Mouse (Mus musculus) heart, embryonic 13.5 days (tissue): ENCODE measurements around the gene Marveld1. TPM values are rescaled to one million over a fixed set of nuclear protein-coding genes. Genes with fewer than 3 reads are reported as not detected.
A peak's percentile ranks its signal among the peaks of the same experiment; 100 is the strongest.

Source experiments
- ATAC-seq: fragments of 200-750 bp; cut with Nextera tagmentation; 2 replicates; pipeline ENCODE4 v1.8.0; 2017; ENCODE audit warnings: moderate TSS enrichment; ENCODE audit not compliant: insufficient number of reproducible peaks, low FRiP score, low TSS enrichment; ENCODE audit errors: extremely low read depth
- H3K27ac ChIP-seq: fragments of 300-500 bp; sonication (generic); replicated peaks from 2 replicates; pipeline ENCODE4 v1.5.1; 2015; ENCODE audit warnings: moderate library complexity, mild to moderate bottlenecking, inconsistent platforms
- H3K27me3 ChIP-seq: fragments of 300-500 bp; sonication (generic); replicated peaks from 2 replicates; pipeline ENCODE4 v1.6.1; 2015; ENCODE audit warnings: mild to moderate bottlenecking, inconsistent platforms
- H3K36me3 ChIP-seq: fragments of 300-500 bp; sonication (generic); 2 replicates; pipeline ENCODE4 v1.6.1; 2015; ENCODE audit warnings: mild to moderate bottlenecking, inconsistent platforms
- H3K4me1 ChIP-seq: fragments of 300-500 bp; sonication (generic); 2 replicates; pipeline ENCODE4 v1.6.1; 2015; ENCODE audit warnings: inconsistent platforms
- H3K4me2 ChIP-seq: fragments of 300-500 bp; sonication (generic); 2 replicates; pipeline ENCODE4 v1.6.1; 2015; ENCODE audit warnings: inconsistent platforms, mild to moderate bottlenecking, moderate library complexity
- H3K4me3 ChIP-seq: fragments of 300-500 bp; sonication (generic); 2 replicates; pipeline ENCODE4 v1.5.1; 2015; ENCODE audit warnings: moderate library complexity, mild to moderate bottlenecking, inconsistent platforms
- H3K9ac ChIP-seq: fragments of 300-500 bp; sonication (generic); 2 replicates; pipeline ENCODE4 v1.6.1; 2015; ENCODE audit warnings: inconsistent platforms, mild to moderate bottlenecking, moderate library complexity
- H3K9me3 ChIP-seq: fragments of 300-500 bp; sonication (generic); 2 replicates; pipeline ENCODE4 v1.6.1; 2016; ENCODE audit warnings: inconsistent platforms
- WGBS: fragments of 180-500 bp; shearing (Covaris S2); methylation state at CpG from one replicate; pipeline ENCODE4 v1.1.7; 2015; ENCODE audit warnings: mixed read lengths; 5-methylcytosine and 5-hydroxymethylcytosine counted together
- polyA plus RNA-seq: library from polyadenylated mRNA; unstranded; fragments of >200 nt; fragmentation: Nextera tagmentation; extraction: Ambion mirVana; gene quantifications from 2 replicates; pipeline ENCODE4 v1.2.1, GENCODE M21; 2015

The Marveld1 gene
- polyA plus RNA-seq, 1 experiment from 2014 or later, result 7.4 TPM

DNA sequence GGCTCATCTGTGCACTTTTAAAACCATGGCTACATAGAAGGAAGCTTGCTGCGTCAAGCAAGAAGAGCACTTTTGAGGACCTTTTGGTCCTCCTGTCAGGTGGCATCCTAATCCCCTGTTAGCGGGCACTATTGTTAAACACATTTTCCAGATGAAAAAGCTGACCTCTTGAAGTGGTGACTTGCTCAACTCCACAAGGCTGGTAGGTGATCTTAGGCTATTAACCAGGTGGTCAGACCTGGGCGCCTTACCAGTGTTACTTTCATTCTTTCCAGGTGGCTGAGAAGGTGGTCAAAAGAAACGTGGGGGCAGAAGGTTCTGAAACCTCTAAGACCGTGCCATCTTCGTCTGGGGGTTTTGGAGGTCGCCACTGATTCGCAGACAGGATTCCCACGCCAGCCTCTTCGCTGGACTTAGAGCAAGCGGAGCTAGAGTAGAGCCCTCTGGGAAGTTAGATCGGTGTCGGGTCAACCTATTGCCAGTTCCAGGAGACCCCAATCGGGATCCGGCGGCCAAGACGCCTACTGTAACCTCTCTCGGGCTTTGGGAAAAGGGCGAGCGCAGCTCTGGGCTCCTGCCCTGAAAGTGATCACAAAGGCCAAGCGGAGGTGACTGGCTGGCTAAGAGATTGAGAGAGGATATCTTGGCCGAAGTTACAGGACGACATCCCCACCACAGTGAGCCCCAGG, 19.0 kb upstream of the Marveld1 start:
- WGBS, result 5% methylated on average over 23 of the region's 23 CpGs
- peaks cover 58% of the 10 kb centered on the region for H3K4me1 ChIP-seq
- peak overlapping the region; percentile 63 for H3K4me3 ChIP-seq
- peak overlapping the region; percentile 87 for H3K9ac ChIP-seq
- H3K4me2 ChIP-seq, result peak overlapping the region; percentile 96
- H3K9me3 ChIP-seq, result no peaks in the 10 kb centered on the region
- ATAC-seq, result no peak
- no peaks in the 10 kb centered on the region for H3K27me3 ChIP-seq
- peak overlapping the region; percentile 79 for H3K27ac ChIP-seq
- H3K36me3 ChIP-seq, result peaks cover 20% of the 10 kb centered on the region

- Histone ChIP-seq H3K9me3 (no peaks in the 10 kb centered on the region), H3K4me3 (peak within 1 kb of the TSS; percentile 63), H3K27me3 (no peaks in the 10 kb centered on the region), H3K27ac (peak within 1 kb of the TSS; percentile 92), H3K9ac (peak within 1 kb of the TSS; percentile 87), H3K36me3 (peaks cover 12% of the 10 kb centered on the region), H3K4me1 (peaks cover 53% of the 10 kb centered on the region), H3K4me2 (peak within 1 kb of the TSS; percentile 96)
- ATAC-seq, result peak; percentile 97
- WGBS, result under 1% methylated on average over 54 of the region's 54 CpGs
Measured at GRCm38 (mm10) chr19:42128787-42129508, 18.3 kb upstream of the Marveld1 start, which contains the start of gene Avpi1. Gene Avpi1, minus strand, starts transcription at chr19:42129059.

- WGBS, result 32% methylated on average over 14 of the region's 14 CpGs
- Histone ChIP-seq H3K4me2 (peak overlapping the region; percentile 96), H3K9ac (peak overlapping the region; percentile 69), H3K4me1 (peaks cover 50% of the 10 kb centered on the region), H3K9me3 (no peaks in the 10 kb centered on the region), H3K4me3 (peak overlapping the region; percentile 63), H3K27me3 (no peaks in the 10 kb centered on the region), H3K36me3 (peaks cover 5% of the 10 kb centered on the region), H3K27ac (peak overlapping the region; percentile 92)
- no peak for ATAC-seq
Measured at GRCm38 (mm10) chr19:42129509-42130293, 17.5 kb upstream of the Marveld1 start.

- Histone ChIP-seq H3K9ac (no peak overlapping the region), H3K4me1 (peaks cover 45% of the 10 kb centered on the region), H3K27ac (peak overlapping the region; percentile 92), H3K27me3 (no peaks in the 10 kb centered on the region), H3K4me2 (no peak overlapping the region), H3K9me3 (no peaks in the 10 kb centered on the region), H3K36me3 (no peaks in the 10 kb centered on the region; the same call in 1 of the 2 replicates), H3K4me3 (no peak overlapping the region)
- WGBS, result 65% methylated on average over 3 of the region's 3 CpGs
- no peak for ATAC-seq
Measured at GRCm38 (mm10) chr19:42130294-42130606, 16.9 kb upstream of the Marveld1 start.

DNA sequence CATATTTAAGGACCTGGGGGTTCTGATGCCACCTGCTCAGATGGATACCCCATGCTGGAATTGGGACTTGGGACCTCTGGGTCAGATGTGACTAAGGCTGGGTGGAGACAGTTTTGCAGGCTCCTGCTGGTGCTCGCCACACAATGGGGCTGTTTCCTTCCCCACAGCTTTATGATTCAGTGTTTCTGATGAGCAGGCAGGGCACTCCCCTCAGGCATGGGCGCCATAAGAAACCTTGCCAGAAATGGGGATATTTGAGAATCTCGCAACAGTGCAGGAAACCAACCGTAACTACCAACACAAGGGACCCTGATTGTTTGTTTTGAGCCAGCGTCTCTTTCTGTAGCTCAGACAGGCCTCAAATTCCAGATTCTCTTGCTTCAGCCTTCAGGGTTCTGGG, 16.1 kb upstream of the Marveld1 start:
- 78% methylated on average over 5 of the region's 5 CpGs for whole genome bisulfite sequencing

DNA sequence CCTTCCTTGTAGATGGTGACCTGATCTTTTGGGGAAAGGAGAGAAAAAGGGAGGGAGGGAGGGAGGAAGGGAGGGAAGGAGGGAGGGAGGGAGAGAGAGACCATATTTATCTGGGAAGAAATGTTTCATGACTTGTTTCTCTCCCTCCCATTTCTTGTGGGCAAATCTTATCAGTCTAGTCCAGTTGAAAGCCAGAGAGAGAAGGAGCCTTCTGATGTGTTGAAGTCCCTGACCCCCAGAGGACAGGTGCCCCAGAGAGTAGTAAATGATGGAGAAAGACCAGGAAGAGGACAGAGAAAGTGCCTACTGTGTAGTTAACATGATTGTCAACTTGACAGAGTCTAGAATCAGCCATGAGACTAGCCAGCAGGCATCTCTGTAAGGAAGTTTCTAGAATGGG, 12.1 kb upstream of the Marveld1 start:
- no peak overlapping the region for H3K9ac ChIP-seq
- 0 out of 2 replicates have a peak, but pooled peaks cover 5% of the 10 kb centered on the region for H3K27me3 ChIP-seq
- H3K4me3 ChIP-seq, result no peak overlapping the region
- H3K9me3 ChIP-seq, result no peaks in the 10 kb centered on the region
- peaks cover 5% of the 10 kb centered on the region for H3K4me1 ChIP-seq
- no peak overlapping the region for H3K27ac ChIP-seq
- ATAC-seq, result no peak
- no peak overlapping the region for H3K4me2 ChIP-seq
- no peaks in the 10 kb centered on the region for H3K36me3 ChIP-seq

More for the DNA sequence above, 16.1 kb upstream of the Marveld1 start:
- H3K4me2 ChIP-seq, result no peak overlapping the region
- H3K27me3 ChIP-seq, result 0 out of 2 replicates have a peak, but pooled peaks cover 5% of the 10 kb centered on the region
- H3K9me3 ChIP-seq, result no peaks in the 10 kb centered on the region
- peaks cover 37% of the 10 kb centered on the region for H3K4me1 ChIP-seq
- no peak overlapping the region for H3K9ac ChIP-seq
- H3K4me3 ChIP-seq, result no peak overlapping the region
- H3K27ac ChIP-seq, result no peak overlapping the region
- H3K36me3 ChIP-seq, result no peaks in the 10 kb centered on the region
- no peak for ATAC-seq

DNA sequence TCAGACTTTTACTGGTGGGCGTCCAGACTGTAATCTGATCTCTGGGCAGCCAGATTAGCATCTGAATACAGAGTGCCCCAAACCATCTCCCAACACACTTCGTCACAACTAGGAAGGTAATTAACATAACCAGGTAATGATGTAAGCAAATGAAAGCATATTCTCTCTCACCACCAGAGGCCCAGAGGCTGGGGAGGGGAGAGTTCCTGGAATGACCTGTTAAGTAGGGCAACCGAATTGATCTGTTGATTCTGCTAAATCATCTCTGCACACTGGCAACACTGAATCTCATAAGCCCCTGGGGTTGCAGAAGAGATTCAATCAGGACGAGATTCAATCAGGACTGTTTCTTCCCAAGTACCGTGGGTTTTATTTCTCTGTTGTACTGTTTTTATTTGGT, 11.1 kb upstream of the Marveld1 start:
- WGBS, result 46% methylated on average over 5 of the region's 5 CpGs
- ATAC-seq, result no peak

GRCm38 (mm10) chr19:42137167-42137672, 10.0 kb upstream of the Marveld1 start:
- no peak overlapping the region for H3K27ac ChIP-seq
- no peak overlapping the region for H3K9ac ChIP-seq
- no peak for ATAC-seq
- no peaks in the 10 kb centered on the region for H3K36me3 ChIP-seq
- H3K9me3 ChIP-seq, result no peaks in the 10 kb centered on the region
- WGBS, result 87% methylated on average over 4 of the region's 4 CpGs
- H3K4me1 ChIP-seq, result no peaks in the 10 kb centered on the region
- H3K27me3 ChIP-seq, result 0 out of 2 replicates have a peak, but pooled peaks cover 5% of the 10 kb centered on the region
- H3K4me2 ChIP-seq, result no peak overlapping the region
- no peak overlapping the region for H3K4me3 ChIP-seq

More for the DNA sequence above, 11.1 kb upstream of the Marveld1 start:
- Histone ChIP-seq H3K27me3 (0 out of 2 replicates have a peak, but pooled peaks cover 5% of the 10 kb centered on the region), H3K9ac (no peak overlapping the region), H3K9me3 (no peaks in the 10 kb centered on the region), H3K4me1 (no peaks in the 10 kb centered on the region), H3K4me3 (no peak overlapping the region), H3K4me2 (no peak overlapping the region), H3K36me3 (no peaks in the 10 kb centered on the region), H3K27ac (no peak overlapping the region)

- Histone ChIP-seq H3K4me3 (no peak overlapping the region), H3K9ac (no peak overlapping the region), H3K36me3 (no peaks in the 10 kb centered on the region), H3K4me1 (no peaks in the 10 kb centered on the region), H3K9me3 (no peaks in the 10 kb centered on the region), H3K27me3 (0 out of 2 replicates have a peak, but pooled peaks cover 5% of the 10 kb centered on the region), H3K4me2 (no peak overlapping the region), H3K27ac (no peak overlapping the region)
- ATAC-seq, result no peak
- WGBS, result 79% methylated on average over 15 of the region's 15 CpGs
Measured at GRCm38 (mm10) chr19:42138517-42139285, 8.5 kb upstream of the Marveld1 start.

DNA sequence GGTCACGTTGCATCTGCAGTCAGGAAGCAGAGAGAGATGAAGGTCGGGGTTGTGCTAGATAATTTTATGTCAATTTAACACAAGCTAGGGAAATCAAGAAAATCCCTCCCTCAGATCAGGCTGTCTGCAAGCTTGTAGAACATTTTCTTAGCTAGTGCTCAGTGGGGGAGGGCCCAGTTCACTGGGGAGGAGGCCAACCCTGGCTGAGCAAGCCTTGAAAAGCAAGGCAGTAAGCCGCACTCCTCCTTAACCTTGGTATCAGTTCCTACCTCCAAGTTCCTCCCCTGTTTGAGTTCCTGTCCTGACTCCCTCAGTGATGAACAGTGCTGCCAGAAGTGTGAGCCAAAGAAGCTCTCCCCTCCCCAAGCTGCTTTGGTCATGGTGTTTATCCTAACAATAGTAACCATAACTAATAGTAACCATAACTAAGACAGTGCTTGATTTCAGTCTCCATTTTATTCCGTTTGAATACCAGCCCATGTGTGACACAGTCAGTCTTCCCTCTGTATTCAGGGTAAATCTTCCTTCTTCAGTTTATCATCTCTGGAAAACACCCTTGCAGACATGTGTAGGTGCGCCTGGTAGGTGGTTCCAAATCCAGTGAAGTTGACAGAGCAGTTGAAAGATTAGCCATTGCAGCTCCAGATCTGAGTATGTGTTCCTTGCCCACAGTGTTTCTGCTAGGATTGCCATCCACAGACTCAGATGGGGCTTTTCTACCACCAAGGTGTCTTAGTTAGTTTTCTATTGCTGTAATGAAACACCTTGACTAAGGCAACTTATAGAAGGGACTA, 7.3 kb upstream of the Marveld1 start:
- Histone ChIP-seq H3K4me1 (peaks cover 9% of the 10 kb centered on the region), H3K36me3 (no peaks in the 10 kb centered on the region), H3K27ac (no peak overlapping the region), H3K4me3 (no peak overlapping the region), H3K27me3 (0 out of 2 replicates have a peak, but pooled peaks cover 5% of the 10 kb centered on the region), H3K4me2 (no peak overlapping the region), H3K9me3 (no peaks in the 10 kb centered on the region), H3K9ac (no peak overlapping the region)
- no peak for ATAC-seq
- 69% methylated on average over 5 of the region's 5 CpGs for WGBS
